Mouse (Mus musculus): ENCODE measurements at regions not wholly inside any gene's neighbourhood (a gene's known extent, or its start where the extent isn't known, plus 50 kb on each side); places are given as distances from the start of the nearest gene placed in this dataset.

GRCm38 (mm10) chr13:112044372-112044771, 235.6 kb upstream of the Map3k1 start:
- no peak for DNase-seq

- no peak for DNase-seq
Measured at GRCm38 (mm10) chr13:112046247-112047211, 237.7 kb upstream of the Map3k1 start.

GRCm38 (mm10) chr13:112047408-112047807, 238.6 kb upstream of the Map3k1 start:
- DNase-seq, result no peak

GRCm38 (mm10) chr13:112047874-112048273, 239.1 kb upstream of the Map3k1 start:
- no peak for DNase-seq

- no peak for DNase-seq
Measured at GRCm38 (mm10) chr13:112048327-112048726, 239.5 kb upstream of the Map3k1 start.

GRCm38 (mm10) chr13:112050892-112051291, 237.4 kb upstream of the Ankrd55 start:
- DNase-seq, result no peak

- DNase-seq, result no peak
Measured at GRCm38 (mm10) chr13:112052011-112052410, 236.2 kb upstream of the Ankrd55 start.

- no peak for DNase-seq
Measured at GRCm38 (mm10) chr13:112052456-112052855, 235.8 kb upstream of the Ankrd55 start.

- DNase-seq, result no peak
Measured at GRCm38 (mm10) chr13:112054879-112055371, 233.3 kb upstream of the Ankrd55 start.

GRCm38 (mm10) chr13:112058218-112058617, 230.0 kb upstream of the Ankrd55 start:
- no peak for DNase-seq

- no peak for DNase-seq
Measured at GRCm38 (mm10) chr13:112058771-112059170, 229.5 kb upstream of the Ankrd55 start.

- DNase-seq, result peak; percentile 25 to 34
Measured at GRCm38 (mm10) chr13:112062024-112062423, 226.2 kb upstream of the Ankrd55 start.

- peak; percentile 25 to 30 for DNase-seq
Measured at GRCm38 (mm10) chr13:112063409-112064111, 224.7 kb upstream of the Ankrd55 start.

GRCm38 (mm10) chr13:112064681-112065080, 223.6 kb upstream of the Ankrd55 start:
- no peak for DNase-seq

- no peak for DNase-seq
Measured at GRCm38 (mm10) chr13:112067066-112067847, 221.0 kb upstream of the Ankrd55 start.

- no peak for DNase-seq
Measured at GRCm38 (mm10) chr13:112070757-112071156, 217.5 kb upstream of the Ankrd55 start.

GRCm38 (mm10) chr13:112071209-112071955, 216.9 kb upstream of the Ankrd55 start:
- DNase-seq, result no peak

GRCm38 (mm10) chr13:112071956-112072314, 216.3 kb upstream of the Ankrd55 start:
- no peak for DNase-seq

- no peak for DNase-seq
Measured at GRCm38 (mm10) chr13:112073519-112074406, 214.5 kb upstream of the Ankrd55 start.

GRCm38 (mm10) chr13:112075847-112076479, 212.3 kb upstream of the Ankrd55 start:
- no peak for DNase-seq

- DNase-seq, result no peak
Measured at GRCm38 (mm10) chr13:112078088-112078487, 210.2 kb upstream of the Ankrd55 start.

Measured in B cell, adult 2 months (primary cell).